In the genomic region with DNA sequence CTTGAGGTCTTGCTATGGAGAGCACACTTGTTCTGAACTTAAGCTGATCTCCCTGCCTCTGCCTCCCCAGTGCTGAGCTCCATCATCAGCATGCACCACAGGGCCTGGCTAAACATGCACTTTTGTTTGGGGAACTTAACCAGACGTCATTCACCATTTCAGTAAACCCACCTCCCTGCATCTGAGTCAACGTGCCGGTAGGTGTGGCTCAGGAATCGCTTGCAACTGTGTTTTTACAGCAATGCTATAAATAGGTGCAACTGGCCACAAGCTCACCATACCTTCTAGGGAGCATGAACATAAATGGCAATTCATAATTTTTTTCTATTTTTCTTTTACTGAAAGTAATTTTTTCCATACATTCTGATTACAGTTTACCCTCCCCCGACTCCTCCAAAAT, we compare ENCODE assay signal across 30 mouse cellular contexts. TPM values are rescaled to one million over a fixed set of nuclear protein-coding genes. Genes with fewer than 3 reads are reported as not detected.
"Had no signal": no experiment of that assay in that cellular context is flagged by ENCODE, and none has a peak within 500 bp of the region (broad histone marks: within the 10 kb centered on the region; RNA-seq: fewer than 3 reads in every experiment).

No protein-coding gene starts in this region.

- H3K4me3 ChIP-seq: heart, embryonic 10.5 days; heart, embryonic 12.5 days; heart, embryonic 13.5 days; heart, embryonic 15.5 days; hindbrain, embryonic 10.5 days; hindbrain, embryonic 12.5 days; hindbrain, embryonic 13.5 days; hindbrain, embryonic 15.5 days; intestine, embryonic 15.5 days; kidney, embryonic 15.5 days; layer of hippocampus, adult 2 months; left cerebral cortex, adult 2 months had no signal

- DNase-seq: heart, postnatal 10 days; heart, postnatal 36 days; heart, postnatal 4 days; kidney, adult 11 months; kidney, adult 8-10 months; kidney, adult 9 months; kidney, postnatal 10 days; kidney, postnatal 14 days; kidney, postnatal 25 days; kidney, postnatal 36 days; kidney, postnatal 4 days; layer of hippocampus, adult 9-11 months; layer of hippocampus, postnatal 36 days had no signal

- H3K9me3 ChIP-seq: heart, embryonic 10.5 days; heart, embryonic 12.5 days; heart, embryonic 13.5 days; heart, embryonic 15.5 days; hindbrain, embryonic 10.5 days; hindbrain, embryonic 12.5 days; hindbrain, embryonic 13.5 days; hindbrain, embryonic 15.5 days; intestine, embryonic 15.5 days; kidney, embryonic 15.5 days had no signal

- H3K27me3 ChIP-seq: heart, embryonic 12.5 days; heart, embryonic 13.5 days; heart, embryonic 15.5 days; hindbrain, embryonic 12.5 days; hindbrain, embryonic 13.5 days; hindbrain, embryonic 15.5 days; intestine, embryonic 15.5 days; kidney, embryonic 15.5 days had no signal

- H3K9ac ChIP-seq: heart, embryonic 12.5 days; heart, embryonic 13.5 days; heart, embryonic 15.5 days; hindbrain, embryonic 12.5 days; hindbrain, embryonic 13.5 days; hindbrain, embryonic 14.5 days; hindbrain, embryonic 15.5 days; intestine, embryonic 15.5 days; kidney, embryonic 15.5 days had no signal

- H3K4me2 ChIP-seq: heart, embryonic 11.5 days; heart, embryonic 12.5 days; heart, embryonic 13.5 days; heart, embryonic 15.5 days; hindbrain, embryonic 12.5 days; hindbrain, embryonic 13.5 days; hindbrain, embryonic 14.5 days; hindbrain, embryonic 15.5 days; intestine, embryonic 15.5 days; kidney, embryonic 15.5 days had no signal

- H3K36me3 ChIP-seq: heart, embryonic 10.5 days; heart, embryonic 12.5 days; heart, embryonic 13.5 days; heart, embryonic 15.5 days; hindbrain, embryonic 10.5 days; intestine, embryonic 15.5 days had no signal

- H3K27ac ChIP-seq: heart, embryonic 10.5 days; heart, embryonic 13.5 days; heart, embryonic 15.5 days; hindbrain, embryonic 10.5 days; hindbrain, embryonic 12.5 days; hindbrain, embryonic 13.5 days; hindbrain, embryonic 14.5 days; hindbrain, embryonic 15.5 days; hindbrain, postnatal 0 days; intestine, embryonic 15.5 days; kidney, embryonic 15.5 days; kidney, postnatal 0 days; left cerebral cortex, adult 2 months had no signal

- H3K4me1 ChIP-seq: heart, embryonic 10.5 days; heart, embryonic 13.5 days; hindbrain, embryonic 10.5 days; hindbrain, embryonic 12.5 days; hindbrain, embryonic 13.5 days; hindbrain, embryonic 15.5 days; intestine, embryonic 15.5 days; kidney, embryonic 15.5 days had no signal

RNA-seq across cellular contexts. Expression of a gene that starts 14.8 kb away (rescaled TPM):
- total RNA-seq: hematopoietic stem cell, adult 5-6 weeks had no signal
